Mouse (Mus musculus) intestine, embryonic 14.5 days (tissue): Measurements from ENCODE around the gene Fmod. TPM values are rescaled to one million over a fixed set of nuclear protein-coding genes. Genes with fewer than 3 reads are reported as not detected.

Experiments
- ATAC-seq: fragments of 200-750 bp; cut with Nextera tagmentation; replicated peaks from 2 replicates; pipeline ENCODE4 v1.8.0; 2017; ENCODE audit warnings: low read depth, moderate number of reproducible peaks, moderate TSS enrichment, moderate library complexity; ENCODE audit not compliant: low FRiP score, low TSS enrichment
- DNase-seq: peaks from one replicate; pipeline ENCODE4 v3.0.0-alpha.2; 2018; ENCODE audit warnings: low spot score
- H3K27ac ChIP-seq: fragments of 300-500 bp; sonication (generic); 2 replicates; pipeline ENCODE4 v1.5.1; 2014; ENCODE audit warnings: low read depth, mild to moderate bottlenecking, control low read depth
- H3K27me3 ChIP-seq: fragments of 300-500 bp; sonication (generic); replicated peaks from 2 replicates; pipeline ENCODE4 v1.6.1; 2014; ENCODE audit warnings: low read length, control low read depth; ENCODE audit not compliant: control insufficient read depth, insufficient read depth
- H3K36me3 ChIP-seq: fragments of 300-500 bp; sonication (generic); 2 replicates; pipeline ENCODE4 v1.6.1; 2014; ENCODE audit warnings: low read length, control low read depth; ENCODE audit not compliant: control insufficient read depth, insufficient read depth
- H3K4me1 ChIP-seq: fragments of 300-500 bp; sonication (generic); replicated peaks from 2 replicates; pipeline ENCODE4 v1.6.1; 2014; ENCODE audit warnings: low read length, control low read depth, mixed read lengths; ENCODE audit not compliant: control insufficient read depth, insufficient read depth
- H3K4me2 ChIP-seq: fragments of 300-500 bp; sonication (generic); 2 replicates; pipeline ENCODE4 v1.6.1; 2014; ENCODE audit warnings: low read length
- H3K4me3 ChIP-seq: fragments of 300-500 bp; sonication (generic); 2 replicates; pipeline ENCODE4 v1.5.1; 2014; ENCODE audit warnings: low read depth, low read length, control low read depth, mixed read lengths
- H3K9ac ChIP-seq: fragments of 300-500 bp; sonication (generic); 2 replicates; pipeline ENCODE4 v1.6.1; 2014; ENCODE audit warnings: mild to moderate bottlenecking, low read length
- H3K9me3 ChIP-seq: fragments of 300-500 bp; sonication (generic); 2 replicates; pipeline ENCODE4 v1.6.1; 2016; ENCODE audit warnings: low read length, control low read depth; ENCODE audit not compliant: control insufficient read depth
- whole genome bisulfite sequencing: fragments of 180-500 bp; shearing (Covaris S2); extraction: QIAGEN DNeasy Blood & Tissue Kit; methylation state at CpG from one replicate; pipeline ENCODE4 v1.1.7; 2014; 5-methylcytosine and 5-hydroxymethylcytosine counted together
- polyA plus RNA-seq: library from polyadenylated mRNA; unstranded; fragments of >200 nt; fragmentation: Nextera tagmentation; extraction: Ambion mirVana; gene quantifications from 2 replicates; pipeline ENCODE4 v1.2.1, GENCODE M21; 2014

Gene Fmod
- polyA plus RNA-seq, 1 experiment from 2014 or later, result 8.2 TPM

DNA sequence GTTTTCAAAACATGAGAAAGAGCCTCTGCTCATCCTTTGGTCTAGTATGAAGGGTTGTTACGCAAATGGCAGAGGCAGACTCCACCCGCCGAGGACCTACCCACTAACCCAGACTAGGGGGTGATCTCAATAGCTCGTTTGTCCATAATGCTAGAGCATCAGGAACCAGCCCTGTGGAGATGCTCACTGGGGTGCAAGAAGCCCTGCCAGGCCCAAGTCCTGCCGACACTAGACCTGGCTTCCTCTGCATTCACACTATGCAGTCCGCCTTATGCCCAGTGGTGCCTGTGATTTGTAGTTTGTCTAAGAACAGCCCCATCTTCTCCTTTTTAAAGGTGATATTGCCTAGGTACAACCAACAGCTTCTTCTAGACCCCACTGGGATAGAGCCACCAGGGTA is 10.4 kb downstream of the Fmod start:
- H3K4me3 ChIP-seq, result no peak overlapping the region
- no peak overlapping the region for H3K27ac ChIP-seq
- no peak for ATAC-seq
- no peaks in the 10 kb centered on the region for H3K36me3 ChIP-seq
- H3K27me3 ChIP-seq, result no peaks in the 10 kb centered on the region
- H3K9me3 ChIP-seq, result no peaks in the 10 kb centered on the region
- no peak overlapping the region for H3K4me2 ChIP-seq
- H3K9ac ChIP-seq, result no peak overlapping the region
- WGBS, result 83% methylated on average over 6 of the region's 6 CpGs
- H3K4me1 ChIP-seq, result 0 out of 2 replicates have a peak, but pooled peaks cover 5% of the 10 kb centered on the region
- no peak for DNase-seq

DNA sequence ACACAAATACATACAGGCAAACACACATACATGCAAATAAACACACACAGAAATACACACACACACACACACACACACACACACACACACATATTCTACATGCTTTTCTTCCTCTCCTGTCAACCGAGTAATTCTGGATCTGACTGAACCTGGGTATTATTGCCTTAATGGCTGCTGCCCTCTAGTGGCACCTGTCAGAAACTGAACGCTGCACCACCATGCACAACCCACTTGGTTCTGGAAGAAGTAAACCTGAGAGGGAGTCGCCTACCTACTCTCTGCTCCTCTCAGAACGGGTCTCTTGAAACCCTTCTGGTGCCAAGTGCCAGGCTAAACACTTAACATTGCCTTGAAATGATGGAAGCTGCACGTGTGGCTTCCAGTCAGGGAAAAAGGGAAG is 11.7 kb downstream of the Fmod start:
- Histone ChIP-seq H3K27me3 (no peaks in the 10 kb centered on the region), H3K9ac (no peak overlapping the region), H3K4me2 (no peak overlapping the region), H3K4me1 (0 out of 2 replicates have a peak, but pooled peaks cover 5% of the 10 kb centered on the region), H3K9me3 (no peaks in the 10 kb centered on the region), H3K4me3 (no peak overlapping the region), H3K36me3 (no peaks in the 10 kb centered on the region), H3K27ac (no peak overlapping the region)
- 4% methylated on average over 5 of the region's 5 CpGs for WGBS
- ATAC-seq (no peak; the same call in 1 of the 2 replicates), DNase-seq (peak; percentile 81)

DNA sequence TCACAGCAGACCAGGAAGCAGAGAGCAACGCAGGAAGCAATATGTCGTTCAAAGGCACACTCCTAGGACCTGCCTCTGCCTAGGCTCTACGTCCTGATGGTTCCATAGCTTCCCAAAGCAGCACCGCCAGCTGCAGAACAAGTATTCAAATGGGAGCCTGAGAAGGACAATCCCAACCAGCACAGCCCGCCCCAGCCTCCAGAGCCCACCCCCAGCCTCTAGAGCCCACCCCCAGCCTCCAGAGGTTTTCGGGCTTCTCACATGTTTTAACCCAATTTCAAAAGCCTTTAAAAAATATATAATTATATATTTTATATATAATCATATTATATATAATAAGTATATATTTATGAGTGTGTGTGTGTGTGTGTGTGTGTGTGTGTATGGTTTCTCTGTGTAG is 12.5 kb downstream of the Fmod start:
- DNase-seq (no peak), ATAC-seq (no peak)
- H3K9me3 ChIP-seq, result no peaks in the 10 kb centered on the region
- no peaks in the 10 kb centered on the region for H3K36me3 ChIP-seq
- H3K9ac ChIP-seq, result no peak overlapping the region
- H3K27me3 ChIP-seq, result no peaks in the 10 kb centered on the region
- H3K4me1 ChIP-seq, result 0 out of 2 replicates have a peak, but pooled peaks cover 5% of the 10 kb centered on the region
- H3K4me3 ChIP-seq, result no peak overlapping the region
- H3K4me2 ChIP-seq, result no peak overlapping the region
- 64% methylated on average over 6 of the region's 6 CpGs for WGBS
- H3K27ac ChIP-seq, result no peak overlapping the region

DNA sequence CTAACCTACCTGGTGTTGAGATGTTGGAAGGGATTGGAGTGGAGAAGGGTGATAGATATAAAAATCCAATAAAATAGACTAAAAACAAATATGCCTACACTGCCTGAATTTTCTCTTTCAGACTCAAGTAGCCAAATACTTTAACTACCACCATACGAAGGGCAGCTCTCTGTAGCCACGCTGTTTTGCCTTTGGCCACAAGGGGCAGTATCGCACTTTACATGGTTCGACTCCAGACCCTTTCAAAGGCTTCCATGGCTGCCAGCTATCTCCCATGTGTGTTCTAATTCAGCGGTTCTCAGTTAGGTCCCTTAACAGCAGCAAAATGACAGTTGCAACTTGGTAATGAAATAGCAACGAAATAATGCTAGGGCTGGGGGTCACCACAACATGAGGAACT is 16.2 kb downstream of the Fmod start:
- no peak overlapping the region for H3K4me2 ChIP-seq
- WGBS, result 10% methylated on average over 6 of the region's 6 CpGs
- H3K4me1 ChIP-seq, result peaks cover 6% of the 10 kb centered on the region
- ATAC-seq (no peak), DNase-seq (peak; percentile 84)
- H3K27ac ChIP-seq, result no peak overlapping the region
- H3K36me3 ChIP-seq, result no peaks in the 10 kb centered on the region
- H3K9me3 ChIP-seq, result no peaks in the 10 kb centered on the region
- no peaks in the 10 kb centered on the region for H3K27me3 ChIP-seq
- no peak overlapping the region for H3K4me3 ChIP-seq
- H3K9ac ChIP-seq, result no peak overlapping the region

DNA sequence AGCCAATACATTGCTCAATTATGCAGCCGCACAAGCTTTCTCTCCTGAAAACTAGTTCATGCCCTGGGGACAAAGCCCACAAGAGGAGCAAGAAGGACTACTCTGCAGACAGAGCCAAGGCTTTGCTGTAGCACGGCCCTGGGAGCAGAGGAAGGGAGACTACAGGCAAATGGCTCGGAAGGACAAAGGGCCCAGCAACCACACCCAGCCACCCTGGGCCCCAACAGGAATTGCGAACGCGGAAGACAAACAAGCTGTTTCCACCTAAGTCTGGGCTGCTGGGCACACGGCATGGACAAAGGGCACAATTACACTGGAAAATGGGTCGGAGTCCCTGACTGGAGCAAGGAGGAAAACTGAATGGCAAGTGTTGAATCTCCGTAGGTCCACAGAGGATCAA is 18.0 kb downstream of the Fmod start:
- no peak overlapping the region for H3K4me2 ChIP-seq
- 64% methylated on average over 9 of the region's 9 CpGs for WGBS
- DNase-seq, result no peak
- ATAC-seq, result no peak
- H3K27me3 ChIP-seq, result no peaks in the 10 kb centered on the region
- H3K4me1 ChIP-seq, result peaks cover 6% of the 10 kb centered on the region
- no peak overlapping the region for H3K9ac ChIP-seq
- no peak overlapping the region for H3K27ac ChIP-seq
- H3K9me3 ChIP-seq, result no peaks in the 10 kb centered on the region
- H3K4me3 ChIP-seq, result no peak overlapping the region
- H3K36me3 ChIP-seq, result no peaks in the 10 kb centered on the region

DNA sequence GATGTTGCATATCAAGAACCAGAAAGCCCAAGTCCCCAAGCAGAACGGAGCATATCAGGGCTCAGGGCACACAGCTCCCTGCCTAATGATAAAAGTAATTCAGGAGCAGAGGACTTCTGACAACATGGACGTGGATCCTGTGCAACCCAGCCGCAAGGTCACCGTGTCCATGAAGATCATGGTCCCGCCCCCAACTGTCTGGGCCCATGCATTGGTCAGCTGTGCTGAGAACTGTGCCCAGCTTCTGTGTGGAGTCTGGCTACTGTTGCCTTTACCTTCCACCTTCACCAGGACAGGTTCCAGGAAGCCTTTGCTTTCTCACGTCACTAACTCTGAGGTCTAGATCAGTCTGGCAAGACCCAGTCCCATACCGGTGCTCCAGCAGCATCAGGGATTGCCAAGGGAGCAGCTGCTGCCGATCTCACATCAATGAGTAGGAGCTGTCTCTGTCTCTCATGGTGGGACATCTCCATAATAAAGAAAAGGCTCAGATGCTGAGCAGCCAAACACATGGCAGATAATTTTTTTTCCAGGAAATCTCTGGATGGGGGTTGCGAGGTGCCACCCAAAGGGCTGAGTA is 18.7 kb downstream of the Fmod start:
- no peaks in the 10 kb centered on the region for H3K27me3 ChIP-seq
- no peak overlapping the region for H3K9ac ChIP-seq

DNA sequence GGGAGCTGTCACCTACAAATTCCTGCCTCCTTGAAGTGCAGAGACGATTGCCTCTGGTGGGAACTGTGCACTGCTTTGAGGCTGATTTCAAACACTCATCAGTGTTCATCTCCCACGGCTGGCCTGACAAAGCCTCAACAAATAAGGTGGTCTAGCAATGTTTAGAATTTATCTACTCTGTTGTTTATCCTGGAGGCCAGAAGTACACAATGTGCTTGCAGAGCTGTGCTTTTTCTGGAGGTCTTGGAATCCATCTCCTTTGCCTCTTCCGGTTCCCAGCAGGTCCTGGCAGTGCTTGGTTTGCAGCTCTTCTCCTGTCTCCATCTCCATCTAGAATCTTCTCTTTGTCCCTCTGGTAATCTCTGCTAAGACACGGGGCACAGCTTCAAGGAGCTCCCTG is 19.2 kb downstream of the Fmod start:
- no peak overlapping the region for H3K27ac ChIP-seq
- ATAC-seq (no peak), DNase-seq (no peak)
- no peak overlapping the region for H3K4me3 ChIP-seq
- no peak overlapping the region for H3K4me2 ChIP-seq
- WGBS, result 36% methylated on average over 4 of the region's 4 CpGs
- no peak overlapping the region for H3K9ac ChIP-seq
- H3K36me3 ChIP-seq, result no peaks in the 10 kb centered on the region
- H3K9me3 ChIP-seq, result no peaks in the 10 kb centered on the region
- no peaks in the 10 kb centered on the region for H3K27me3 ChIP-seq
- peaks cover 16% of the 10 kb centered on the region for H3K4me1 ChIP-seq

More for the DNA sequence above, 18.7 kb downstream of the Fmod start:
- Histone ChIP-seq H3K27ac (no peak overlapping the region), H3K9me3 (no peaks in the 10 kb centered on the region), H3K4me1 (peaks cover 12% of the 10 kb centered on the region), H3K4me2 (no peak overlapping the region), H3K36me3 (no peaks in the 10 kb centered on the region), H3K4me3 (no peak overlapping the region)
- DNase-seq, result no peak
- ATAC-seq, result no peak
- WGBS, result 82% methylated on average over 9 of the region's 9 CpGs

DNA sequence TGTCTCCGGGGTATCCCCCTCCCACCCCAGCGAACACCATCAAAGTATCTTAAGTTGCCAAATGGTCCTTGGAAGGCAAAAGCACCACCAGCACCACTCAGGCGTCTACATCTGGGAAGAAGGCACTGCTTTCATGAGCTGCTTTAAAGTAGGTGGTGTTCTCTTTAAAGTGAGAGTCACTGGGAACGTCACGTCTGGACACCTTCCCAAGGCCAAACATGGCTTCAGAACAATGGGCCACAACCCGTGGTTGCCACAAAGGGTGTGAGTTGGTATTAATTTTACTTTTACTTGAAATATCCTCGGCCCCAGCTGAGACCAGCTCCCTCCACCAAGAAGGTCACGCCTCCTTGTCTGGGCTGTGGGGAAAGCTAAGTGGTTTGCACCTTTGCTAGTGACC is 20.7 kb downstream of the Fmod start:
- ATAC-seq, result no peak
- H3K4me1 ChIP-seq, result peaks cover 29% of the 10 kb centered on the region

DNA sequence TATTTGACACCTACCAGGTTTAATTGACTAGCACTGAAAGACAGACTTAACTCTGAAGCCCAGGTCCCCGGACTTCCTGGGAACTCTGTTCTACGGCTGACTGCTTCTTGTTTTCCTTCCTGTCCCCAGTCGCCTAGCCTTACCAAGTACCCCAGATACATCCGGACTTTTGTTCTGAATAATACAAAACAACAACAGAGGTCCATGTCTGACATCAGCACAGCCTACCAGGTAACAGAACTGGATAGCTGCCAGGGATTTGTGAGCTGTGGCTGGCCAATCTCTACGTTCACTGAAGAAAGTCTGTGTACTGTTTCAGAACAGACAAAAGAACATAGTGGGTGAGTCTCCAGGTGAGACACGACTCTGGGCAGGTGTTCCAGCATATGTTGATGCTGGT is 21.8 kb downstream of the Fmod start:
- Histone ChIP-seq H3K36me3 (no peaks in the 10 kb centered on the region), H3K9ac (no peak overlapping the region), H3K4me2 (no peak overlapping the region), H3K9me3 (no peaks in the 10 kb centered on the region), H3K27me3 (no peaks in the 10 kb centered on the region), H3K4me3 (no peak overlapping the region), H3K4me1 (peaks cover 40% of the 10 kb centered on the region), H3K27ac (no peak overlapping the region)
- 76% methylated on average over 6 of the region's 6 CpGs for WGBS
- DNase-seq, result no peak
- no peak for ATAC-seq

More for the DNA sequence above, 20.7 kb downstream of the Fmod start:
- H3K27me3 ChIP-seq, result no peaks in the 10 kb centered on the region
- H3K9ac ChIP-seq, result no peak overlapping the region
- no peaks in the 10 kb centered on the region for H3K36me3 ChIP-seq
- no peak overlapping the region for H3K4me2 ChIP-seq
- no peak overlapping the region for H3K4me3 ChIP-seq
- no peak overlapping the region for H3K27ac ChIP-seq
- DNase-seq, result no peak
- H3K9me3 ChIP-seq, result no peaks in the 10 kb centered on the region
- 65% methylated on average over 8 of the region's 8 CpGs for WGBS
